Mouse (Mus musculus): ENCODE data around the gene Smim12.

Smim12 gene

GRCm38 (mm10) chr4:127235742-127236487, 7.7 kb upstream of the Smim12 start:
- DNase-seq (ENCODE audit: low spot score in 2 of 2), result peak; percentile 78 to 89

GRCm38 (mm10) chr4:127236631-127237030, 7.0 kb upstream of the Smim12 start:
- no peak for DNase-seq (ENCODE audit: low spot score in 2 of 2)

- no peak for DNase-seq (ENCODE audit: low spot score in 2 of 2)
Measured at GRCm38 (mm10) chr4:127237271-127237670, 6.3 kb upstream of the Smim12 start.

GRCm38 (mm10) chr4:127242696-127243095, 888 bp upstream of the Smim12 start:
- no peak for DNase-seq (ENCODE audit: low spot score in 2 of 2)

- peak in 1 of 2 experiments; percentile 53 for DNase-seq (ENCODE audit: low spot score in 2 of 2)
Measured at GRCm38 (mm10) chr4:127243953-127244352, 369 bp downstream of the Smim12 start.

GRCm38 (mm10) chr4:127249701-127250349, 6.2 kb downstream of the Smim12 start:
- DNase-seq (ENCODE audit: low spot score in 2 of 2), result peak; percentile 96 to 97

- peak in 1 of 2 experiments; percentile 73 for DNase-seq (ENCODE audit: low spot score in 2 of 2)
Measured at GRCm38 (mm10) chr4:127251963-127252585, 8.5 kb downstream of the Smim12 start.

- DNase-seq (ENCODE audit: low spot score in 2 of 2), result no peak
Measured at GRCm38 (mm10) chr4:127256739-127257138, 13.2 kb downstream of the Smim12 start.

- DNase-seq (ENCODE audit: low spot score in 2 of 2), result no peak
Measured at GRCm38 (mm10) chr4:127258186-127258897, 14.8 kb downstream of the Smim12 start.

GRCm38 (mm10) chr4:127261601-127262000, 18.0 kb downstream of the Smim12 start:
- DNase-seq (ENCODE audit: low spot score in 2 of 2), result no peak

GRCm38 (mm10) chr4:127263438-127264182, 20.0 kb downstream of the Smim12 start:
- DNase-seq (ENCODE audit: low spot score in 2 of 2), result no peak

- DNase-seq (ENCODE audit: low spot score in 2 of 2), result no peak
Measured at GRCm38 (mm10) chr4:127264183-127264554, 20.6 kb downstream of the Smim12 start.

- DNase-seq (ENCODE audit: low spot score in 2 of 2), result no peak
Measured at GRCm38 (mm10) chr4:127278451-127279001, 34.9 kb downstream of the Smim12 start.

GRCm38 (mm10) chr4:127279241-127279640, 35.7 kb downstream of the Smim12 start:
- DNase-seq (ENCODE audit: low spot score in 2 of 2), result no peak

- no peak for DNase-seq (ENCODE audit: low spot score in 2 of 2)
Measured at GRCm38 (mm10) chr4:127286907-127287306, 43.3 kb downstream of the Smim12 start.

- DNase-seq (ENCODE audit: low spot score in 2 of 2), result no peak
Measured at GRCm38 (mm10) chr4:127289039-127289548, 45.5 kb downstream of the Smim12 start.

- DNase-seq (ENCODE audit: low spot score in 2 of 2), result no peak
Measured at GRCm38 (mm10) chr4:127292631-127293030, 49.0 kb downstream of the Smim12 start.

All from right cerebral cortex, postnatal 10 days (tissue).